Mouse (Mus musculus): ENCODE measurements around the gene Tmem222. TPM values are rescaled to one million over a fixed set of nuclear protein-coding genes. Genes with fewer than 3 reads are reported as not detected.

Gene Tmem222
- polyA plus RNA-seq, 1 experiment = 65.3 TPM

DNA sequence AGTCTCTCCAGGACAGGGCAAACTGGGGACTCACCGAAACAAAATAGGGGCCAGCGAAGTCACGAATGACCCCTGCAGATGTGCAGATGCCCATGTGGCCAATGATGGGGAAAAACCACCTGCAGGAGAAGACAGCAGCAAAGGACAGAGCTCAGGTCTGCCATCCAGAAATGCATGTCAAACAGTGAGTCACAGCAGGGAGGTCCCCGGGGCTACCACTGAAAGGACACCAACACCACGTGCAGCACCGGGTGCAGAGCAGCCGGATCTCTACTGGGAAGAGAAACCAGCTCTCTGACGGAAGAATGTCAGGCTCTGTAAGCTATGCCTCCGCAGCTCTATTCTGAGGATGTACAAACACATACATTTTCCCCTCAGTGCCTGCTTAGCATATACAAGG is 6.7 kb downstream of the Tmem222 start:
- H3ac ChIP-seq (ENCODE audit: control insufficient read depth, insufficient read length, low read depth) = no peak overlapping the region
- peaks cover 66% of the 10 kb centered on the region for H3K79me2 ChIP-seq (ENCODE audit: control insufficient read depth, insufficient read depth)
- TF ChIP-seq CTCF (IDR thresholded peaks at IDR 0.05; ENCODE audit: control insufficient read depth, insufficient read depth, insufficient read length) = no peak
- no peak for TF ChIP-seq CEBPB (IDR thresholded peaks at IDR 0.05; ENCODE audit: low read depth)
- no peak for TF ChIP-seq MYOD1 (IDR thresholded peaks at IDR 0.05; ENCODE audit: control insufficient read depth, insufficient read length, low read depth)
- no peak for TF ChIP-seq MYOG (IDR thresholded peaks at IDR 0.05; ENCODE audit: control insufficient read depth, extremely low read depth, insufficient read length)
- no peak for TF ChIP-seq MAX (IDR thresholded peaks at IDR 0.05)
- TF ChIP-seq USF1 (IDR thresholded peaks at IDR 0.05; ENCODE audit: low read depth) = no peak
- TF ChIP-seq FOSL1 (IDR thresholded peaks at IDR 0.05; ENCODE audit: insufficient read depth, low read length, poor library complexity, severe bottlenecking) = no peak
- H3K27me3 ChIP-seq (ENCODE audit: control insufficient read depth, insufficient read depth, insufficient read length) = no peaks in the 10 kb centered on the region
- H3K4me3 ChIP-seq (ENCODE audit: insufficient read depth, poor library complexity, severe bottlenecking) = no peak overlapping the region
- H3K79me3 ChIP-seq (ENCODE audit: low read depth) = peaks cover 27% of the 10 kb centered on the region
- H3K36me3 ChIP-seq (ENCODE audit: control insufficient read depth, insufficient read depth) = peaks cover 31% of the 10 kb centered on the region

DNA sequence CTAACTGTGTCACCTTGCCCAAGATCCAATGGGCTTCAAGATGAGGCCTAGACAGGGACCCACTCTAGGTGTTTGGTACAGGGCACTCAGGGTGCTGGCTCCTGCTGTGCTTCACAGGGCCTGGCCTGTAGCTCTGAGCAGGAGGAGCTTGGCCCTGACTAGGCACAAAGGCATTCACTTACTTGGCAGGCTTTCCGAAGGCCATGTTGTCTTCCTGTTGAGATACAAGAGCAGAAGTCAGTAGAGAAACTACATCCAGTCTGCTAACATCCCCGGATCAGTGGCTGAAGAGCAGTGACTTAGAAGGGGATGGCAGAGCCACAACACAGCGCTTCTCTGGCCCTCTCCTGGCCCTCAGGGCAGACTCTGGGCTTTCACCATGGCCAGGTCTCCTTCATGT is 8.0 kb downstream of the Tmem222 start:
- Histone ChIP-seq H3K4me3 (ENCODE audit: insufficient read depth, poor library complexity, severe bottlenecking) (no peak overlapping the region), H3ac (ENCODE audit: control insufficient read depth, insufficient read length, low read depth) (no peak overlapping the region), H3K27me3 (ENCODE audit: control insufficient read depth, insufficient read depth, insufficient read length) (no peaks in the 10 kb centered on the region), H3K79me2 (ENCODE audit: control insufficient read depth, insufficient read depth) (peaks cover 53% of the 10 kb centered on the region), H3K36me3 (ENCODE audit: control insufficient read depth, insufficient read depth) (peaks cover 38% of the 10 kb centered on the region), H3K79me3 (ENCODE audit: low read depth) (peaks cover 14% of the 10 kb centered on the region)
- TF ChIP-seq MAX (IDR thresholded peaks at IDR 0.05) (no peak), CEBPB (IDR thresholded peaks at IDR 0.05; ENCODE audit: low read depth) (no peak), CTCF (IDR thresholded peaks at IDR 0.05; ENCODE audit: control insufficient read depth, insufficient read depth, insufficient read length) (no peak), MYOG (IDR thresholded peaks at IDR 0.05; ENCODE audit: control insufficient read depth, extremely low read depth, insufficient read length) (no peak), FOSL1 (IDR thresholded peaks at IDR 0.05; ENCODE audit: insufficient read depth, low read length, poor library complexity, severe bottlenecking) (no peak), USF1 (IDR thresholded peaks at IDR 0.05; ENCODE audit: low read depth) (no peak), MYOD1 (IDR thresholded peaks at IDR 0.05; ENCODE audit: control insufficient read depth, insufficient read length, low read depth) (no peak)

DNA sequence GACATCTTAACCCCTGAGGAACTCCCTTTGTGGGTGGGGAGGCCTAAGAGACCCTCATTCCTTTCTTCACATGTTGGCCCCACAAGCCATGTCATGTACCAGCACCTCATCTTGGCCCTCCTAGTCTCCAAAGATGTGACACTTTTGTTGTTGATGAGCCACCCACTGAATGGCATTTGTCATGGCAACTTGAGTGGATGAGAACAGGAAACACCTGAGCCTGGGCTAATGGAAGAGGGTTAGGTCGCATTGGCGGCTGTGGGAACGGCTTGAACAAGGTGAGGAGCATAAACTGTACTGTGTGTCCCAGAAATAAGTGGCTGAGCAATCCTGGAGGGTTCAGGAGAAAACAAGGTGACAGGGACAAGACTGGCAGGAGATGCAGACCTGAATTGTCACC is 8.7 kb downstream of the Tmem222 start:
- H3K36me3 ChIP-seq (ENCODE audit: control insufficient read depth, insufficient read depth) = peaks cover 38% of the 10 kb centered on the region
- TF ChIP-seq MAX (IDR thresholded peaks at IDR 0.05) (no peak), CTCF (IDR thresholded peaks at IDR 0.05; ENCODE audit: control insufficient read depth, insufficient read depth, insufficient read length) (no peak), CEBPB (IDR thresholded peaks at IDR 0.05; ENCODE audit: low read depth) (no peak), MYOD1 (IDR thresholded peaks at IDR 0.05; ENCODE audit: control insufficient read depth, insufficient read length, low read depth) (no peak), USF1 (IDR thresholded peaks at IDR 0.05; ENCODE audit: low read depth) (no peak), FOSL1 (IDR thresholded peaks at IDR 0.05; ENCODE audit: insufficient read depth, low read length, poor library complexity, severe bottlenecking) (no peak), MYOG (IDR thresholded peaks at IDR 0.05; ENCODE audit: control insufficient read depth, extremely low read depth, insufficient read length) (no peak)
- H3K79me2 ChIP-seq (ENCODE audit: control insufficient read depth, insufficient read depth) = peaks cover 46% of the 10 kb centered on the region
- H3K27me3 ChIP-seq (ENCODE audit: control insufficient read depth, insufficient read depth, insufficient read length) = no peaks in the 10 kb centered on the region
- H3K79me3 ChIP-seq (ENCODE audit: low read depth) = peaks cover 10% of the 10 kb centered on the region
- no peak overlapping the region for H3ac ChIP-seq (ENCODE audit: control insufficient read depth, insufficient read length, low read depth)
- H3K4me3 ChIP-seq (ENCODE audit: insufficient read depth, poor library complexity, severe bottlenecking) = no peak overlapping the region

DNA sequence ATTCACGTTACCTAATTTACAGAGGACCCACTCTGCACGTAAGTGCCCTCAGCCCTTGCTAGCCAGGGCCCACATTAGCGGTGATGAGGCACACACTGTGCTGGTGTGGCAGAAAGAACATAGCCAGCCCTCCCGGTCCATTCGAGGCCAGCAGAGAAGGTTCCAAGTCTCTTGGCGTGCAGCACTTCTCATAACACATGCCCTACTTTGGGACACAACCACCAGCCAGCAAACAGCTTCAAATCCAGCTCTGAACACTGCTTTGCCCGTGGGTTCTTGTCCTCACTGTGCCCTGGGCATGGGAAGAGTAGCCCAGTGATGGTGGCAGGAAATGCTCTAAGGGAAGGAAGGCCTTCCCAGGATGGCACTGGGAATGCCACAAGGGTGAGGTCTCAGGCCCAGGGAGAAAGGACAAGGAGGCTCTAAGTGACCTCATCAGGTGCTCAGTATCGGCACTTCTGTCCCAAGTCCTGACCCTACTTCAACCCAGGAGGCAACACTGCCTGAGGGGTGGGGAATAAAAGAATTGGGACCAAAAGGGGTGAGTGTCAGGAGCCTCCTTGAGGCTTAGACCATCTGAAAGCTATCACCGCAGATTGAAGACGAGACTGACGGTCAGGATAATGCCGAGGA is 11.2 kb downstream of the Tmem222 start:
- Histone ChIP-seq H3ac (ENCODE audit: control insufficient read depth, insufficient read length, low read depth) (no peak overlapping the region), H3K79me2 (ENCODE audit: control insufficient read depth, insufficient read depth) (peaks cover 21% of the 10 kb centered on the region), H3K27me3 (ENCODE audit: control insufficient read depth, insufficient read depth, insufficient read length) (no peaks in the 10 kb centered on the region), H3K4me3 (ENCODE audit: insufficient read depth, poor library complexity, severe bottlenecking) (no peak overlapping the region), H3K36me3 (ENCODE audit: control insufficient read depth, insufficient read depth) (peaks cover 38% of the 10 kb centered on the region), H3K79me3 (ENCODE audit: low read depth) (peaks cover under 1% of the 10 kb centered on the region)
- TF ChIP-seq CEBPB (IDR thresholded peaks at IDR 0.05; ENCODE audit: low read depth) = no peak

DNA sequence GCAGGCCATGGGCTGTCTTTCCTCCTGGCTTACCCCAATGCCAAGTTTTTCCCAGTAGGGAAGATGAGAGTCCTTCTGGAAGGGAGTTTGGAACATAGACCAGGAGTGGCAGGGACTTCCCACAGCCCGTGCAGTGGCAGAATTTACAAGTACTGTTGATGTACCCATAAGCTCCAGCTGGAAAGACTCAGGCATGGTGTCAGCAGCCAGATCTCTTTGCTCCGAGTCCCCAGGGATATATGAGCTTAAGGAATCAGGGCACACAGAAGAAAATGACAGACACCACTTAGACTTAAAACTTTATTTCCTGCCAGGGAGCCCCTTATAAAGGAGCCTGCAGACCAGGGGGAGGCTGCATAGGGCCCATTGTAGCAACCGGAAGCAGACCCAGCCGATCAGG is 11.8 kb downstream of the Tmem222 start:
- Histone ChIP-seq H3K36me3 (ENCODE audit: control insufficient read depth, insufficient read depth) (peaks cover 38% of the 10 kb centered on the region), H3K4me3 (ENCODE audit: insufficient read depth, poor library complexity, severe bottlenecking) (no peak overlapping the region), H3ac (ENCODE audit: control insufficient read depth, insufficient read length, low read depth) (no peak overlapping the region), H3K79me3 (ENCODE audit: low read depth) (no peaks in the 10 kb centered on the region), H3K79me2 (ENCODE audit: control insufficient read depth, insufficient read depth) (peaks cover 15% of the 10 kb centered on the region), H3K27me3 (ENCODE audit: control insufficient read depth, insufficient read depth, insufficient read length) (no peaks in the 10 kb centered on the region)
- TF ChIP-seq USF1 (IDR thresholded peaks at IDR 0.05; ENCODE audit: low read depth) (no peak), CTCF (IDR thresholded peaks at IDR 0.05; ENCODE audit: control insufficient read depth, insufficient read depth, insufficient read length) (no peak), FOSL1 (IDR thresholded peaks at IDR 0.05; ENCODE audit: insufficient read depth, low read length, poor library complexity, severe bottlenecking) (no peak), MAX (IDR thresholded peaks at IDR 0.05) (no peak), MYOD1 (IDR thresholded peaks at IDR 0.05; ENCODE audit: control insufficient read depth, insufficient read length, low read depth) (no peak), CEBPB (IDR thresholded peaks at IDR 0.05; ENCODE audit: low read depth) (no peak), MYOG (IDR thresholded peaks at IDR 0.05; ENCODE audit: control insufficient read depth, extremely low read depth, insufficient read length) (no peak)

DNA sequence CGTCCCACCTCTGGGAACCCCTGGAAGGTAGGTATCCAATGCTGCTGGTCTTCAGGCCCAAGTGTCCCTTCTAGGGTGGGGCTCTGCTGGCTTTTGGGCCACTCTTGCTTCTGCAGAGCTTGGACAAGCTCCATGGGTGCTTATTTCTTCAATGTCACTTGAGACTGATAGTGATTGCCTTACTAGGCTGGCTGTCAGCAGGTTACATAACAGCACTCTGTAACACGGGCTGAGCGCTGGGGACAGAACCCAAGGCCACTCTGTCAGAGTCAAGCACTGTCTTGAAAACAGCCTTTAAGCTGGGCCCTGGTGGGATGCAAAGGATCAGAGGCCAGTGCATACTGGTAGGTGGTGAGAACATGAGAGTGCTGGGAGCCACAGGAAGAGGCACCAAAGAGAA is 12.3 kb downstream of the Tmem222 start:
- no peaks in the 10 kb centered on the region for H3K27me3 ChIP-seq (ENCODE audit: control insufficient read depth, insufficient read depth, insufficient read length)
- H3K79me3 ChIP-seq (ENCODE audit: low read depth) = no peaks in the 10 kb centered on the region
- H3K79me2 ChIP-seq (ENCODE audit: control insufficient read depth, insufficient read depth) = peaks cover 10% of the 10 kb centered on the region
- no peak overlapping the region for H3K4me3 ChIP-seq (ENCODE audit: insufficient read depth, poor library complexity, severe bottlenecking)
- TF ChIP-seq FOSL1 (IDR thresholded peaks at IDR 0.05; ENCODE audit: insufficient read depth, low read length, poor library complexity, severe bottlenecking) = no peak
- H3K36me3 ChIP-seq (ENCODE audit: control insufficient read depth, insufficient read depth) = peaks cover 38% of the 10 kb centered on the region
- H3ac ChIP-seq (ENCODE audit: control insufficient read depth, insufficient read length, low read depth) = no peak overlapping the region
